Mouse (Mus musculus): ENCODE results near the gene D430042O09Rik. TPM values are rescaled to one million over a fixed set of nuclear protein-coding genes. Genes with fewer than 3 reads are reported as not detected.
A peak's percentile ranks its signal among the peaks of the same experiment; 100 is the strongest.

The D430042O09Rik gene
- polyA plus RNA-seq, 1 experiment from 2014 or later: 7.4 TPM

DNA sequence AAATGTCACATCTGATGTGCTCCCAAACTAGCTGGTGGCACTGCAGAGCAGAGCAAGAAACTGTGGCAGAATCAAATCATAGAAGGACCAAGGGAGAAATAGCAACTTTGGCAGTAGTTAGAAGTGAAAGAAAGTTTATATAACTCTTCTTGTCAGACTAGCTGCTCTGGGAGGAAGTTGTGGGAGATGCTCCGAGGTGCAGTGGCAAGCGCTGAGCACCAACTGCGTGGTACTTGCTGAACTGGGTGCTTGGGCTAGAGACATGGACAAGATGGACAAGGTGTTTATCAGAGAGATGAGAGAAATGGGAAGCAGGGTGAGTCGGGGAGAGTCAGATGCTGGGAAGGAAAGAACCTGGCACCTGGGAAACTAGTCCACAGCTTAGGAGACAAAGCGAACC lies 180.1 kb downstream of the D430042O09Rik start:
- Histone ChIP-seq H3K27ac (replicated peaks) (peak overlapping the region; percentile 46; the same call in 1 of the 2 replicates), H3K27me3 (no peaks in the 10 kb centered on the region), H3K4me3 (no peak overlapping the region), H3K4me1 (replicated peaks) (peaks cover 27% of the 10 kb centered on the region), H3K36me3 (no peaks in the 10 kb centered on the region), H3K9ac (no peak overlapping the region), H3K4me2 (no peak overlapping the region), H3K9me3 (no peaks in the 10 kb centered on the region)
- WGBS: 91% methylated on average over 5 of the region's 5 CpGs
- no peak for ATAC-seq (ENCODE audit: low FRiP score, low read depth)

- Histone ChIP-seq H3K9ac (no peak overlapping the region), H3K4me2 (no peak overlapping the region), H3K36me3 (no peaks in the 10 kb centered on the region), H3K9me3 (no peaks in the 10 kb centered on the region), H3K27me3 (no peaks in the 10 kb centered on the region), H3K4me1 (replicated peaks) (peaks cover 27% of the 10 kb centered on the region), H3K27ac (replicated peaks) (peak overlapping the region; percentile 46; the same call in 1 of the 2 replicates), H3K4me3 (no peak overlapping the region)
- WGBS: 47% methylated on average over 12 of the region's 12 CpGs
- ATAC-seq (ENCODE audit: low FRiP score, low read depth): no peak
Observed at GRCm38 (mm10) chr7:125888373-125888772, 180.7 kb downstream of the D430042O09Rik start.

DNA sequence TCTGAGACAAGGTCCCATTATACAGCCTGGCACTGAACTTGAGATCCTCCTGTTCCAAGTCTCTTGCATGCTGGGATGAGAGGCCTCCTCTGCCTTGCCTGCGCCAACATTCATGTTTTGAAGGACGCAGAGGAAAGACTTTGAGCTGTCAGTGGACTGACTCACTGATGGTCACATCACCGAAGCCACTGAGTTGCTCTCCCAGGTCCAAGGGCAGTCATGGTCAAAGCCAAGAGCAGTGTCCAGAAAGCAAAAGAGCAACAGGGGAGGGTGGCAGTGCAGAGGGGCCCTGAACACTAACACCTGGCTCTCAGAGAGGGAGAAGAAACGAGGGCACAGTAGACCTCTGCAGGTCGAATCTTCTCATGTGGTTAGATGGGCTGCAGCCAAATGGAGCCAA lies 185.9 kb downstream of the D430042O09Rik start:
- WGBS: 96% methylated on average over 5 of the region's 5 CpGs
- H3K27me3 ChIP-seq: no peaks in the 10 kb centered on the region
- no peak overlapping the region for H3K27ac ChIP-seq (replicated peaks)
- H3K9me3 ChIP-seq: no peaks in the 10 kb centered on the region
- H3K9ac ChIP-seq: no peak overlapping the region
- no peak overlapping the region for H3K4me2 ChIP-seq
- no peak overlapping the region for H3K4me3 ChIP-seq
- no peaks in the 10 kb centered on the region for H3K36me3 ChIP-seq
- H3K4me1 ChIP-seq (replicated peaks): peaks cover under 1% of the 10 kb centered on the region; the same call in 1 of the 2 replicates
- ATAC-seq (ENCODE audit: low FRiP score, low read depth): no peak

DNA sequence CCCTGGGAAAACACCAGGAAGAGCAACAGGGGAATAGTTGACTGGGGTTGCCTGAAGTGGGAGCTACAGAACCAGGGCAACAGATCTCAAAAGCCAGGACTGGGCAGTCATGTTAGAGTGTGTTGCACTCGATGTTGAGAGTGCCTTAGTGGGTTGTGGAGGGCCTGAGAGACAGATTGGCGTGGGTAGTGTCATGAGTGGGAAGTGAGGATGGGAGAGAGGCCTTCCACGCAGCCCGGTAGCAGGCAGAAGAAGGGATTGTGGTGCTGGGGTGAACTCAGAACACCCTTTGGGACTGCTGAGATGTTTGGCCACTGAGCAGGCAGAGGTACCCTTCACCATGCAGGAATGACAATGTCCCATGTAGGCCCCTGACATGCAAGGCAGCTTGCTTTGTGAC lies 189.4 kb downstream of the D430042O09Rik start:
- Histone ChIP-seq H3K4me1 (replicated peaks) (peaks cover 10% of the 10 kb centered on the region), H3K9me3 (no peaks in the 10 kb centered on the region), H3K27me3 (no peaks in the 10 kb centered on the region), H3K4me2 (no peak overlapping the region), H3K27ac (replicated peaks) (no peak overlapping the region), H3K9ac (no peak overlapping the region), H3K4me3 (no peak overlapping the region), H3K36me3 (no peaks in the 10 kb centered on the region)
- WGBS: 93% methylated on average over 4 of the region's 4 CpGs
- no peak for ATAC-seq (ENCODE audit: low FRiP score, low read depth)

- 52% methylated on average over 7 of the region's 7 CpGs for WGBS
- Histone ChIP-seq H3K36me3 (no peaks in the 10 kb centered on the region), H3K27ac (replicated peaks) (no peak overlapping the region), H3K4me1 (replicated peaks) (peaks cover 10% of the 10 kb centered on the region), H3K27me3 (no peaks in the 10 kb centered on the region), H3K4me3 (no peak overlapping the region), H3K9ac (no peak overlapping the region), H3K4me2 (no peak overlapping the region), H3K9me3 (no peaks in the 10 kb centered on the region)
- no peak for ATAC-seq (ENCODE audit: low FRiP score, low read depth)
Observed at GRCm38 (mm10) chr7:125899036-125899435, 191.3 kb downstream of the D430042O09Rik start.

DNA sequence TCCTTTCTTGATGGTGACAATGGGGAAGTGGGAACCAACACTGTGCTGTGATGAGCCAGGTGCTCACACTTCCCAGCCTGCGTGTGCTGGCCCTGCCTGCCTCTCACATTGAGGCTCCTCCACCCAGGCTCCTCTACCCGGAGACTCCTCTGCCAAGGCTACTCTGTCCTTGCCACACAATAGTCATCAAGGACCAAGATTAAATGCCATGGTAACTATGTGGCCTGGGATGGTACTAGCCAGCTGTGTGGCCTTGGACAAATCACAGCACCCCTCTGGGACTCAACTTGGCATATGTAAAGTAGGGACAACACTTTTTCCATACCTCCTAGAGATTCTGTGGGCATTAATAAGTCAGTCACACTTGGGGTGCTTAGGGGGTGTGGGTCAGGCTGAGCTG lies 192.2 kb downstream of the D430042O09Rik start:
- Histone ChIP-seq H3K9me3 (no peaks in the 10 kb centered on the region), H3K9ac (no peak overlapping the region), H3K4me3 (no peak overlapping the region), H3K4me2 (no peak overlapping the region), H3K4me1 (replicated peaks) (peaks cover 10% of the 10 kb centered on the region), H3K36me3 (no peaks in the 10 kb centered on the region), H3K27me3 (no peaks in the 10 kb centered on the region), H3K27ac (replicated peaks) (no peak overlapping the region)
- ATAC-seq (ENCODE audit: low FRiP score, low read depth): no peak
- 67% methylated on average over 2 of the region's 2 CpGs for WGBS

DNA sequence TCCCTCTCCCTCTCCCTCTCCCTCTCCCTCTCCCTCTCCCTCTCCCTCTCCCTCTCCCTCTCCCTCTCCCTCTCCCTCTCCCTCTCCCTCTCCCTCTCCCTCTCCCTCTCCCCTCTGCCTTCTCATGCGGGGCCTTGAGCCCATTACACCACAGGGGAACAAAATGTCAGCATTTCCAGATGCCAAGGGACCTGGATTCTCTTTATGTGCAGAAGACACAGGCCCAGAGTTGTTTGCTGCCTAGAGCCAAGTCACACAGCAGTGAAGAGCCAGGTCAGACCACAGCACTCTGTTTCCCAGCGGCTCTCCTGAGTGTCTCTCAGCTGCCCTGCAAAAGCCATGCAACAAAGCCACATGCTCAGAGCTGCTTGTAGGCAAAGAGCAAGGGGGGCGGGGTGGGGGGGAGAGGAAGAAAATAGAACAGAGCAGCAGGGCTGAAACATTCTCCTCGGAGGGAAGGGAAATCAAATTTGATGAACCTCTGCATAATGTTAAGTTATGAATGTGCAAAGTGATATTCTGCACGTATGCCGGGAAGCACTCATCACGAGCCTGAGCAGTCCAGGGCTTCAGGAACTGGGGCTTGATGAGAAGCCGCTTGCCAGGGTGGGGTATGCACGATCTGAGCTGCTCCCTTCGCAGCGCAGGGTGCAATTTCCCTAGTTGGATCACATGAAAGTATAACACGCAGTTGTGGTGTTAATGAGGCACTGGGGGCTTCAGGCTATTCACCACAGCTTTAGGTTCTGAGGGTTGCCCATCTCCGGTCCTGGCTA lies 192.9 kb downstream of the D430042O09Rik start:
- peaks cover 10% of the 10 kb centered on the region for H3K4me1 ChIP-seq (replicated peaks)
- no peaks in the 10 kb centered on the region for H3K27me3 ChIP-seq
- H3K36me3 ChIP-seq: no peaks in the 10 kb centered on the region
- H3K27ac ChIP-seq (replicated peaks): 0 out of 2 replicates have a peak overlapping the region, but pooled peaks have one; percentile 31
- no peaks in the 10 kb centered on the region for H3K9me3 ChIP-seq
- no peak overlapping the region for H3K4me3 ChIP-seq
- H3K9ac ChIP-seq: no peak overlapping the region
- no peak overlapping the region for H3K4me2 ChIP-seq
- 49% methylated on average over 13 of the region's 13 CpGs for WGBS
- no peak; the same call in 1 of the 2 replicates for ATAC-seq (ENCODE audit: low FRiP score, low read depth)

DNA sequence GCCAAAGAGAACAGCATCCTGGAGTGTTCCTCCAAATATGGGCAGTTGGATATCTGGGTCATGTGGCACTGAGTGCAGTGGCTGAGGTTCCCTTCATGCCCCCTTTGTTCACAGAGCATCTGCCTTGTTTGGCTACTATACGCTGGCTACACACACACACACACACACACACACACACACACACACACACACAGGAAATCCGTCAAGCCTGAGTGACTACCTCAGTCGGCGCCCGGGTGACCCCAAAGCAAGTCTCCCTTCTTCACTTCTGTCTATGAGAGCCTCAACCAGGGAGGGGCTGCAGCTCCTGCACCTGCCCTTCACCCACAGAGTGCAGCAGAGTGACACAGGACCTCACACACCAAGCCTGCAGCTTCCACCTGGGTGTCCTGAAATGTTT lies 213.1 kb downstream of the D430042O09Rik start:
- Histone ChIP-seq H3K27me3 (no peaks in the 10 kb centered on the region), H3K4me3 (no peak overlapping the region), H3K4me1 (replicated peaks) (no peaks in the 10 kb centered on the region), H3K9me3 (no peaks in the 10 kb centered on the region), H3K36me3 (no peaks in the 10 kb centered on the region), H3K4me2 (no peak overlapping the region), H3K9ac (no peak overlapping the region), H3K27ac (replicated peaks) (no peak overlapping the region)
- WGBS: 67% methylated on average over 5 of the region's 5 CpGs
- ATAC-seq (ENCODE audit: low FRiP score, low read depth): no peak

DNA sequence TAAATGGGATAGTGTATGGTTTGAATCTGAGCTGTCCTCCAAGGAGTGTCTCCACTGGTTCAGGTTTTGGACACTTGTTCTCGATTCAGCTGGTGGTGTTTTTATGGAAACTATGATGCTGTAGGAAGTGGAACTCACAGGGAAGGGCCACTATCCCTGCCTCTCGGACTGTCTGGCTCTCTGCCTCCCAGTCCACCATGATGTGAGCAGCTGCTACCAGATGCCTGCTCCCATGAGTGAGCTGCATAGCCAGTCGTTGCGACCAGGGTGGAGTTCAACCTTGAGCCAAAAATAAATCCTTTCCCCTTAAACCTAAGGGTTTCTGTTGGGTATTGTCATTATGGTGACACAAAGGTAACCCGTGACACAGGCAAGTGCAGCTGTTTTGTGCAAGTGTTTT lies 216.4 kb downstream of the D430042O09Rik start:
- no peaks in the 10 kb centered on the region for H3K9me3 ChIP-seq
- WGBS: 82% methylated on average over 5 of the region's 5 CpGs
- H3K4me3 ChIP-seq: no peak overlapping the region
- no peaks in the 10 kb centered on the region for H3K36me3 ChIP-seq
- H3K9ac ChIP-seq: no peak overlapping the region
- no peaks in the 10 kb centered on the region for H3K27me3 ChIP-seq
- no peak for ATAC-seq (ENCODE audit: low FRiP score, low read depth)
- H3K4me2 ChIP-seq: no peak overlapping the region
- no peaks in the 10 kb centered on the region for H3K4me1 ChIP-seq (replicated peaks)
- no peak overlapping the region for H3K27ac ChIP-seq (replicated peaks)

Other genes with a start within 250 kb of the D430042O09Rik start
- gene Nsmce1, start 216.3 kb upstream of the D430042O09Rik start, polyA plus RNA-seq (2015; fragmentation: Nextera tagmentation; extraction: Ambion mirVana): 89.2 and 99.4 TPM in 2 replicates
- 4.8 and 5.7 TPM in 2 replicates for gene Il4ra, start 155.8 kb upstream of the D430042O09Rik start, polyA plus RNA-seq (2015; fragmentation: Nextera tagmentation; extraction: Ambion mirVana)
- gene Il21r, start 104.5 kb upstream of the D430042O09Rik start, polyA plus RNA-seq (2015; fragmentation: Nextera tagmentation; extraction: Ambion mirVana): 0.26 and 0.37 TPM in 2 replicates
- gene Gtf3c1, start 108 bp upstream of the D430042O09Rik start, polyA plus RNA-seq (2015; fragmentation: Nextera tagmentation; extraction: Ambion mirVana): 29.1 and 29.8 TPM in 2 replicates